Mouse (Mus musculus): ENCODE data around the gene Fam117a.

Fam117a gene

DNA sequence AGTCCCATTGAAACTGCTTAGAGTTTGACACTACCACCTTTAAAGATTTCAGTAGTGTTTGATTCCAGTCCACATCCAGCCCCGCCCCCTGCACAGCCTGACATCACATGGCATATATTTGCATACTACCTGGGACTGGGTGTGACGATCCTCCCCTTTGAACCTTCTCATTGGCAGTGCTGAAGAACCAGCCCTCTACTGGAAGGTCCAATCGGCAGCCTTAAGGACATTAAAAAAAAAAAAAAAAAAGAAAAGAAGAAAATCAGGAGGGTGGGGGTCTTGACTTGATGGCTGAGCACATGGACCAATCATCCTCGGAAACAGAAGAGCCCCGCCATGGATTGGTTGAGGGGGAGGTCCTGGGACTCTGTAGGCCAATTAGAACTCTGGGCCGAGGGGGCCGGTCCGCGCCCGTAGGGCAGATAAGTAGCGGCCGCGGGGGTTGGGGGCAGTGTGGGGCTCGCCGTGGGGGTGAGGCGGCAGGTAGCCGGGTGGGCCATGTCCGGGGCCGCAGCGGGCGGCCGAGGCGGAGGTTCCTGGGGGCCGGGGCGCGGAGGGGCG, at the start of gene Fam117a:
Fam117a (plus strand) TSS at position 451 of the 561 bp plus-strand sequence.
- peak; percentile 95 for DNase-seq (ENCODE audit: inconsistent ontology term)

DNA sequence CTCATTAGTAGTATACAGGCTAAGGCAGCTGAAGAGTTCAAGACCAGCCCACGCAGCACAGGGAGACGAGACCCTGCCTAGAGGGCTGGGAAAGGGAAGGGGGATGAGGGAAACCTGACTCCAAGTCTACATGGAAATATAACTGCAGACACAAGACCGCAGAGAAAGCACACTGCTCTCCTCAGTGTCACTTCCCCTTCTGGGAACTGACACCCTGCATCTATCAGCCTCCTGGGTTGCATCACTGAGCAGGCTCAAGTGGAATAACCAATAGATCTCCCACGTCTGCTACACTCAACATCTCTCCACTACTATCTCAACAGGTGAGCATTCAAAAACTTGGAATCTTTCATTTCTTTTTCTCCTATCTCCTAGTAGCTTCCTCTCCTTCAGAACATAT, 44.8 kb upstream of the Fam117a start:
- DNase-seq (ENCODE audit: inconsistent ontology term), result no peak

DNA sequence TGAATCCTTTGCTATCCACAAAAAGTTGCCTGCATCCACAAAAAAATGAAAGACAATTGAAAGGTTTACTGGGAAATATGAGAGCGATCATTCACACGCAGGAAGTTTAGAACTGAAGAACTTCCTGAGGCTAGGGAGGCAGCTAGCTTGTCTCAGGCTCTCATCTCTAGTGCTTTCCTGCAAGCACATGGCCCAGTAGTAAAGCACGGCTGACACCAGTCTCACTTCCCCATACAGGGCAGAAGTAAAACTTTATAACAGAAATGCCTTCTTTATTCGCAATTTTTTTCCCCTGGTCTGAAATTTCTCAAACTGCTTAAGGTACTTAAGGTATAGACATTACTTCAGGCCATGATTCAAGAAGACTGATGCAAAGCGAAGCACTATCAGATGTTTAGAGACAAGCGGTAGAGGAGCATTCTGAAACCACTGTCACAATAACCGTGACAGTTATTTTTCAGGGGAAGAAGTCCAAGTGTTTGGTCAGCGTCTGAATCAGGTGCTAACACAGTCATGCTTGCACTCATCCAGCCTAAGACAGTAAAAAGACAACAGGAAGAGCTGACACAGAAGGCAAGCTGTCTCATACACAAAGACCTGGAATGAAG, 43.7 kb upstream of the Fam117a start:
- no peak for DNase-seq (ENCODE audit: inconsistent ontology term)

DNA sequence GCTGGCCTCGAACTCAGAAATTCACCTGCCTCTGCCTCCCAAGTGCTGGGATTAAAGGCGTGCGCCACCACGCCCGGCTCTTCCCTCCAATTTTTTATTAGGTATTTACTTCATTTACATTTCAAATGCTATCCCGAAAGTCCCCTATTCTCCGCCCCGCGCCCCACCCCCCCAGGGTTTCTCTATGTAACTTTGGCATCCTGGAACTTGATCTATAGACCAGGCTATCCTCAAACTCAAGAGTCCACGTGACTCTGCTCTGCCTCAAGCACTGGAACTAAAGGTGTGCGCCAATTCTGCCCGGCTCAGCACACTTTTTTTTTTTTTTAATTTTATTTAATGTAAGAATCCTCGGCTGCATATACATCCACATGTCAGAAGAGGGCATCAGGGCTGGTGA, 41.1 kb upstream of the Fam117a start:
- no peak for DNase-seq (ENCODE audit: inconsistent ontology term)

DNA sequence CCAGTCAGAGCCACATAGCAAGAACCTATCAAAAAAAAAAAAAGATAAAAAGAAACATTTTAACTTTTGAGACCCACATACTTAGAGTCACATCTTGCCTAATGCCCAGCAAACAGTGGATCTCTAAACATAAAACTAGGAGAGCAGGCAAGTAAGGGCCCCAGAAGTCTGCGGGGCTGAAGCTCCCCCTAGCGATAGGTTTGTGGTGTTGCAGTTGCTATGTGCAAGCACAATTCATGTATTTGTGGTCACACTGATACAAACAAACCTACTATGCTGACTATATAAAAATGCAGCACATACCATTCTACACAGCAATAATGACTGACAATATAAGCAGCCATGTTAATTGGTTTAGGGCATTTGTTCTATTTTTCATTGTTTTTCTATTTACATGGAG, 38.7 kb upstream of the Fam117a start:
- peak; percentile 50 for DNase-seq (ENCODE audit: inconsistent ontology term)

DNA sequence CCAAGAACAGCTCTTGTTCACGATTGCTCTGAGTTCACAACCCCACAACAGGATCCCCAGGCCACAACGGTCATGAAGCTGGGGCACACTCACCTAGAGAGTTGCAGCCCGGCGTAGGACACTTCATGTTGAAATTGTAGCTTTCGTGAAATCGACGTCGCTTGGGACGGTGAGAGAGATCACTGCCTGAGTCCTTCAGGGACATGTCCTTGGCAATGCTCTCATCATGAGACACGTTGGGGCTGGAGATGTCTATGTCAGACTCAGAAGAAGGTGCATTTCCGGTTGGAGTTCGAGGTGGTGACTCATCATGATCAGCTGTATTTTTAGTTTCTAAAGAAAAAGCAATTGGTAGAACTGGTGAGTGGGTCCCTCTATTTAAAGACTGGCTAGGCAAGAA, 36.9 kb upstream of the Fam117a start:
- DNase-seq (ENCODE audit: inconsistent ontology term), result no peak

DNA sequence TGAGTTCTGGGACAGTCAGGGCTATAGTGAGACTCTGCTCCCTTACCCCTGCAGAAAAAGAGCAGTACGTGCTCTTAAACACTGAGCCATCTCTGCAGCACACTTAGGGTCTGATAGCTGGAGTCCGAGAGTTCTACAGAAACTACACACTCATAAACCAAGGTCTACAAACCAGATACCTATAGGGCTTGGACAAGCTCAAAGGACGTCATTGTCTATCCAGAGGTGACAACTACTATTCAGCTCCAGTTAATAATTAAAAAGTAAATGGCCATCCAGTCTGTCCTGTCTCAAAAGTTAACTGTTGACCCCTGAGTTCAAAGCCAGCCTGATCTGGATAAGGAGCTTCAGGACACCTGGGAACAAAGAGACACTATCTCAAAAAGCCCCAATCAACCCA, 35.0 kb upstream of the Fam117a start:
- no peak for DNase-seq (ENCODE audit: inconsistent ontology term)

DNA sequence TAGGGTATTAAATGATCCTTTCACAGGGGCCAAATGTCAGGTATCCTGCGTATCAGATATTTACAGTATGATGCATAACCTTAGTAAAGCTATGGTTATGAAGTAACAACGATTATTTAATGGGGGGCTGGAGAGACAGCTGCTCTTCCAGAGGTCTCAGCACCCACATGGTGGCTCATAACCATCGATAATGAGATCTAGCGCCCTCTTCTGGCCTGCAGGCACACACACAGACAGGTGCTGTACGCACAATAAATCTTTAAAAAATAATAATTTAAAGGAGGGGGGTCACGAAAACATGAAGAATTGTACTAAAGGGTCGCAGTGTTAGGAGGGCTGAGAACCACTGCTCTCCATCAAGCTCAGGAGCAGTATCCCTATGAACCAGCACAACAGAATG, 31.2 kb upstream of the Fam117a start:
- DNase-seq (ENCODE audit: inconsistent ontology term), result no peak

DNA sequence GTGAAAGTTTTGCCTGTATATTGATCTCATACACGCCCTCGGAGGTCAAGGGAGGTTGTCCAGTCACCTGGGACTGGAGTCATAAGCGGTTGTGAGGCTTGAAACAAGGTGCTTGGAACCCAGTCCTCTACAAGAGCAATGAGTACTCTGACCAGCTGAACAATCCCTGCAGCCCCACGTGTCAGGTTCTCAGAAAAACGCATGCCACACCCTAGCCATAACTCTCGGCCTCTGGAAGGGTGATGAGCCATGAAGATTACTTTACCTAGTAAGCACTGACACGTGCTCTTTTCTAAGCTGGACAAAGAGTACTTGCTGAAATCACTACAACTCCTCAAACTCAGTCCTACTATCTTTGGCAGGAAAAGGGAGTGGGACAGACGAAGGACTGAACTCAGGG, 29.3 kb upstream of the Fam117a start:
- no peak for DNase-seq (ENCODE audit: inconsistent ontology term)

DNA sequence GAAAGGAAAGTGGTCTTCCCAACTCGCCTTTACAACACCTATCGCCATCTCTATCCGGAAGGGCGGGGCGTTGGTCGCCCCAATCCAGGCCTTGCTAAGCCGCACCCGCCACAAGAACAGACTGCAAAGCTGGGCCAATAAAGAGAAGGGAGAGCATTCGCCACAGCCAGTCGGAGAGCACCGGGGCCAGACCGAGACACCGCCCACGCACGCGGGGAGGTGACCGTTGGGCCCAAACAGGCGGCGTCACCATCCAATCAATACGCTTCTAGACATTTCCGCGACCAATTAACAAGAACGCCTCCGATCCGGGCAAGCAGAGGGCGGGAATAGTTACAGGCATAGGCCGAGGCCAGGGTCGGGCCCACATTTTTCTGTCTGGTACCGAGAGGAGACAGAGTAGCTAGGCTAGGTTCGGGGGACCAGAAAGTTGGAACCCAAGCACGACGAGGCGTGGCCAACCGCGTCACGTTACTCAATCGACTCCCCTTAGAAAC, 27.3 kb upstream of the Fam117a start:
- DNase-seq (ENCODE audit: inconsistent ontology term), result peak; percentile 99

DNA sequence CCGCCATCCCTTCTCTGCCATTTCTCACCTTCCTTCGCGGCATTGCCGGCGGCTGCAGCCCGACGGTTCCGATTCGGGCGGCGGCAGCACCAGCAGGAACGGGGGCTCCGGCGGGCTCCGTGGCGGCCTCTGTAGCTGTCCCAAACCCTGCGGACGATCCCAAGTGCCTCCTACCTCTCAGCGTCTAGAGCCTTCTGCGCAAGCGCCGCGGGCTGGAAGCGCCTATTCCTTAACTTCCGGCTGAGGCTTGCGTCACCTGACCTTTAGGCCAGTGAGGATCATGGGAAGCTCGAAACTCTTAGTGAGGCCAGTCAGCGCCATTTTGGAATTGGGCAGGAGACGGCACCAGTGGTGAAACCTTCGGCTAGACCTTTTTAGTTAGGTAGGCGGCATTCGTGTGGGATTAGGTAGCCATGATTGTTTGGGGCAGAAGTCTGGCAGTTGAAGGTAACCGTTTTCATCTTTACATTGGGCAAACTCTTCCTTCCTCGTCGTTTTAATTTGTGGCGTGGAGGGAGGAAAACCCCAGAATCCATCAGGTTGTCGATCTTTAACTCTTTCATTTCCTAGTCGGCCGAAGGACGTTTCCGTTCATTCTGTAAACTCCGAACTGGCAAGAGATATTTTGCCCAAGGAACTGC, 26.7 kb upstream of the Fam117a start, which contains the start of gene Kat7:
Kat7 (minus strand) TSS at position 240 of the 641 bp plus-strand sequence.
- peak; percentile 98 for DNase-seq (ENCODE audit: inconsistent ontology term)

DNA sequence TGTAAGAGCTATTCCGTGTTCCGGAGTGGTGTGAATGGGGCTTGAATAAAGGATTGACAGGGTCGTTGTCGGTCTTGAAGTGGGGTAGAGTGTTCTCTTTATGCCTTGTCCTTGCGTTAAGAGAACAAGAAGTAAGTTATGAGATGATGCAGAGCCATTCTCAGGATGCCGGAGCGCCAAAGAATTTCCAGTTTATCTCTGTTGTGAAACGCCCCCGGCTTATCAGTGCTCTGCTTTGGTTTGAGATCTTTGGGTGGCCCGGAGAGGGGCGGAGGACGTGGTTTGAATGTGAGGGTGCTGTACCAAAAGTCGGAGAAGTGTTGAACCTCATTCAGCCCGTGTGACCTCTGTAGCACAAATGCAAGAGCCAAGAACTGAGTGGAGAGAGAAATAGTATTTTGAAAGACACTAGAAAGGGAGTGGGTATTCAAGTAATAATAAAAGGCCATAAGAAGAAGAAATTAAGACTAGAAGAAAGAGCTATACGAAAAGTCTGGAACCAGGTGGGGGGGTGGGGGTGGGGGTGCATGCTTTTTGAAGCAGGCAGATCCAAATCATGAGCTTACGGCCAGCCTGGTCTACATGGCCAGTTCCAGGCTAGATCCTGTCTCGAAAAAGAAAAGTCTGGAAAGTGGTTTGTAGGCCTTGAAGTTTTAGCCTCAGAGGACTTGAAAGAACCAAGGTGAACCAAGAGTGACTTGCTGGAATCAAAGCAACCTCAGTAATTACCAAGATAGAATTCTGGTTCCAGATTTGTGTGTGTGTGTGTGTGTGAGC, 26.0 kb upstream of the Fam117a start:
- DNase-seq (ENCODE audit: inconsistent ontology term), result no peak

DNA sequence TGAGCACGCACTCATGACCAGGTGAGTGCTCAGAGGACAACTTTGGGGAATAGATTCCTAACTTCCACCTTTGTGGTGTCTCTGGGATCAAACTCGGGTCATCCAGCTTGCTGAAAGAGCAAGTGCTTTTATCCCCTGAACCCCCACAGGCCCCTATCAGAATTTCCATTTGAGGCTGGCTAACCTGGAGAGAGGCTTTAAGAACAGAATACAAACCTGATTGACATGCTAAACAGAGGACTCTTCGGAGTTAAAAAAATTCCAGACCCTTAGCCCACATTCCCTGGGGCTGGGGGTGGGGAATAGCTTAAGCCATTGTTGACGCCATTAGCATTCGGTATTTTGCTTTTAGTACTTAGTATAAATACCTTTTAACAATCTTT, 25.4 kb upstream of the Fam117a start:
- DNase-seq (ENCODE audit: inconsistent ontology term), result no peak

DNA sequence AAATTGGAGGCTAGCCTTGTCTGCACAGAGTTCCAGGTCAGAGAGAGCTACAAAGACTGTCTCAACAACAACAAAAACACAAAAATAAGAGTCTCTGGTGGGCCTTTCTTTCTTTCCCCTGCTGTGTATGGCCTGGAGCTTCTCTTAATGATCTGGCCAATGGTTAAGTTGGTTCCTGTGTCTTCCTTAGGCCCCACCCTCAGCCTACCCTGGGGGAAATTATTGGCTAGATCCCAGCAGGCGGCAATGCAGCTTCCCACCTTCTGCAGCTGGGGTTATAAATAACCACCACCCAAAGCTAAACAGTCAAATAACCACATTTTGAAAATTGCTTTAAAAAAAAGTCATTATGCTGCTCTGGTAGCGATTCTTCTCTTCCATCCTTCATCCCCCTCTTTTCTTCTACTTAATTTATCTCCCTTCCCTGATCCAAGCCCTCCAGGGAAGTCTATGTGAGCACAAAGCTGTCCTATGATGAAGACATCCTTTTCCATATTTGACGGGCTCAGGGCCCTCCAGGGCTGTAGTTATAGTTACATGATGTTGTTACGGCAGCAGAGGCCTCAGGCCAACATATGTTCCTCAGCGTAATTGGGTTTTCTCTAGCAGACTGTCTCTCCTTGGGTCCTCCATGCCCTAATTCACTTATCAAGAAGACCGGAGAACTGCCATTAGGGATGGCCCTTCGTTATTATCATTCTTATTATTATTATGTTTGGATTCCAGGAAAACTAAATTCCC, 21.4 kb upstream of the Fam117a start:
- DNase-seq (ENCODE audit: inconsistent ontology term), result no peak

DNA sequence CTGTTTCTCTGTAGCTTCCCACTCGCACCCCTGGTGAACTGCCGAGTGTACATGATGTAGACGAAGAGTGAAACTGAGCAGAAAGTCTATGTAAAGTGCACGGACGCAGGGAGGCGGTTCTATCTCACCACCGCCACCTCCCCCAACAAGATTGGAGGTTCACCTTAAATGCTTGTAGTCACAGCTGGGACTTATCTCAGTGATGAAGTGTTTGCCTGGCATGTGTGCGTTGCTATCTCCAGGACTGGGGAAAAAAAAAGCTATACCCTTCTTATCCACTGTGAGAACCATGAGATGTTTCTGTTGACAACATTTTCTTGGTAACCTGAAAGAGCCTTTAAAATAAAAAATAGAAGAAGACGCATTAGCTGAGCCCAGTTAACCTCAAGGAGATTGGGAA, 18.7 kb upstream of the Fam117a start:
- DNase-seq (ENCODE audit: inconsistent ontology term), result no peak

DNA sequence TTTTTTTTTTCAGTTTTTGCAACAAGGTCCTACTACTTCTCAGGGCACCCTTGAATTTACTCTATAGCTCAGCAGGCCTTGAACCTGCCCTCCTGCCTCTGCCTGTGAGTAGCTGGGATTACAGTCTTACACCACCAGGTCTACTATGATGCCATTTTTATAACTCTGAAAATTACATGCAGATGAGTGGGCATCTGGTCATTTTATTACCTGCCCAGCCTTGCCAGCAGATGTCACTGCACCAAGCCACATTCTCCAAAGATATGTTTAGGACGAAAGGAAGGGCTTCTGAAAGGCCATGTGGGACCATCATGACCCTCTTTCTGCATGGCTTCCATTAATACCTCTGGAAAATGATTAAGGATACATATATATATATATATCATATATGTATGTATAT, 17.3 kb upstream of the Fam117a start:
- no peak for DNase-seq (ENCODE audit: inconsistent ontology term)

DNA sequence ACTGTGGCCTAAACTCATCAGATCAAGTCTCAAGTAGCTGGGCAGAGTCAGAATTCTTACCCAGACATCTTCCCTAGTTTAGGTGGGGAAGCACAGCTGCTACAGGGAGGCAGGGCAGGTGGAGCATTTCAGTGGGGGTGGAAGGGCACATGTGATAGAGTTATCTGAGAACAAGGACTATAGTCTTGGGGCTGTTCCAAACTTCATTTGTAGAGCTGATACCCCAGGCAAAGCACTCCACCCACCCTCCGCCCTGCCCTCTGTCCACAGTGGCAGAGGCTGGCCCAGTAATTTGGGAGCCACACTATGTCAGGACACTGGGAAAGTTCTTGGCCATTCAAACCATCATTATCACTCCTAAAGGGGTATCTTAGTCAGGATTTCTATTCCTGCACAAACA, 16.8 kb upstream of the Fam117a start:
- DNase-seq (ENCODE audit: inconsistent ontology term), result no peak

DNA sequence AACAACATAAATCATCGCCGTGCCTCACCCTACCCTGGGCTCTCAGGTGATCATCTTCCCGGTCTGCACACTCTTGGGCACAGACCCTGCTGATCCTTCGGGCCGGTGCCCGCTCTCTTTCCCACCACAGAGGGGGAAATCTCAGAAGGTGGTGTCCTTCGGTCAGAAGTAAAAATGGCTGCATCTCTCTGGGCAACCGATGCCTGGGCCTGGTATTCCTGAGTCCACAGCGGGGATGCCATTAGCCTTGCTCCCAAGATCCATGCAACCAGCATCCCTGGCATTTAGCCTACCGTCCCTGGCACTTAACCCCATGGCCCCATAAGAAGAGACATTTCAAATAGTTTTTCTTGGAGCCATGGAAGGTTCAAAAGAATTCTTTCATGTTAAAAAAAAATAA, 12.6 kb upstream of the Fam117a start:
- DNase-seq (ENCODE audit: inconsistent ontology term), result no peak

DNA sequence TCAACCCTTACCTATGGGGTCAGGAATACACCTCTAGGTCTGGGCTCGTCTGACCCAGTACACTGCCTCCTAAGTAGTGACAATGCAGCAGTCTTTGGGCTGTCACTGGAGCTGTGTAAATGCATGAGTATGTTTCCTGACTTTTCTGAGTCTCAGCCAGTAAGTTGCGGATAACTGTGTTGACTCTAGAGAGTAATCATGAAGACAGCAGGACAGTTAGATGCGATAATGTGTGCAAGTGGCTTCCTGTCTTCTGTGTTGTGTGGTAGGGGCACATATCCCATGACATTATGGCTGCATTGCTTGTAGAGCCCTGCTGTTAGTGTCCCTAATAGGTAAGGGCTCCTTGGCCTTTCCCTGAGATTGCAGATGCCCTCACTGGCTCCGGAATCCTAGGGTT, 11.0 kb upstream of the Fam117a start:
- no peak for DNase-seq (ENCODE audit: inconsistent ontology term)

DNA sequence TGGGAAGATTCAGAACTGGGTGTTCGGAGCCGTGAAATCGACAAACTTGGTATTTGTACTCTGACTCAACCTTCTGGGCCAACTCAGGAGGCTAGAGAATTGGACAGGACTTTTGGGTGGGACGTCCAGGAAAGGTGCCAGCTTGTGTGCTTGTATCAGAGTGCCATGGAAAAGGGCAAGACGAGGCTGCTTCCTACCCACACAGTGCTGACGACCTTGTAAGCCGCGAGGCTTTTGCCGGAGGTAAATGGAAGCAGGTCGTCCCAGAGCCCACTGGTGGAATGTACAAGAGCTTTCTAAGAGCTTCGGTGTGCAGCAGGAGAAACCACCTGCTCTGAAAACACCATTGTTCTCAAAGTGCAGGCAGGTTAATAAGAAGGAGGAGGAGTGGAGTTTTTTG, 10.6 kb upstream of the Fam117a start:
- DNase-seq (ENCODE audit: inconsistent ontology term), result no peak

DNA sequence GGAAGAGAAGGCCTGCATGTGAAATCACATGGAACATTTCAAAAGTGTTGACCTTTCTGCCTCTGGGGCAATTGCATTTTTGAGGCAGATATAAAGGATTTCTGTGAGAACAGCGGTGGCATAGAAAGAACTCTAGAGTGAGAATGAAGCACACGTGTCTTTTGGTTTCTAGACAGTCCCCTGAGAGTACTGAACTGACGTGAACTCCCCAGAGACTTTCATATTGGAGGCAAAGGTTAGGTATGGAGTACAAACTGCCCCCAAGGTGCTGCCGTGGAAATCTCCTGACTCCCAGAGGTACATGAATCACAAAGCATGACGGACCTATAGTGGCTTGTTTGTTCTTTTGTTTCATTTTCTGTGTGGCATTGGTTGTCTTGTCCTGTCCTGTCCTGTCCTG, 8.2 kb upstream of the Fam117a start:
- no peak for DNase-seq (ENCODE audit: inconsistent ontology term)

DNA sequence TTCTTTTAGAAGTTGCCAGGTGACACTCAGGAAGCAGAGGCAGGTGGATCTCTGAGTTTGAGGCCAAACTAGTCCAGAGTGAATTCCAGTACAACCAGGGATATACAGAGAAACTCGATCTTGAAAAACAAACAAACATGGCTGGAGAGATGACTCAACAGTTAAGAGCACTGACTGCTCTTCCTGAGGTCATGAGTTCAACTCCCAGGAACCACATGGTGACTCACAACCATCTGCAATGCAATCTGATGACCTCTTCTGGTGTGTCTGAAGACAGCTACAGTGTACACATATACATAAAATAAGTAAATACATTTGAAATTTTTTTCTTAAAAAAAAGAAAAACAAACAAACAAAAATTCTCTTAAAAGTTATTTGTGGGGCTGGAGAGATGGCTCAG, 6.2 kb upstream of the Fam117a start:
- DNase-seq (ENCODE audit: inconsistent ontology term), result no peak
